Mouse (Mus musculus): ENCODE measurements around the gene Spint1. TPM values are rescaled to one million over a fixed set of nuclear protein-coding genes. Genes with fewer than 3 reads are reported as not detected.
A peak's percentile ranks its signal among the peaks of the same experiment; 100 is the strongest.

Spint1 gene
- total RNA-seq, 2 experiments from 2014 or later = not detected

- peak; percentile 97 for DNase-seq
- Histone ChIP-seq H3K4me3 (peak within 1 kb of the TSS; percentile 76), H3K27ac (peak within 1 kb of the TSS; percentile 94)
- intact Hi-C loops (cut with DNase I) = no loop called here
- TF ChIP-seq CTCF (IDR thresholded peaks at IDR 0.05) = no peak
These were observed 28.6 kb upstream of the Spint1 start, which contains the start of the genes Zfyve19 and Dnajc17 for GRCm38 (mm10) chr2:119208344-119209175. TSS of gene Zfyve19 (plus strand) at chr2:119208617. TSS of gene Dnajc17 (minus strand) at chr2:119208795.

GRCm38 (mm10) chr2:119209176-119209507 lies 28.0 kb upstream of the Spint1 start:
- H3K27ac ChIP-seq = peak overlapping the region; percentile 94
- TF ChIP-seq CTCF (IDR thresholded peaks at IDR 0.05) = no peak
- DNase-seq = no peak
- H3K4me3 ChIP-seq = peak overlapping the region; percentile 76
- intact Hi-C loops (cut with DNase I) = no loop called here

GRCm38 (mm10) chr2:119229775-119230704 lies 7.1 kb upstream of the Spint1 start, which contains the start of gene Ppp1r14d:
TSS of gene Ppp1r14d (minus strand) at chr2:119229906.
- DNase-seq = no peak
- TF ChIP-seq CTCF (IDR thresholded peaks at IDR 0.05) = no peak
- intact Hi-C loops (cut with DNase I) = no loop called here

GRCm38 (mm10) chr2:119236682-119237209 lies 416 bp upstream of the Spint1 start:
- intact Hi-C loops (cut with DNase I) = no loop called here
- no peak for TF ChIP-seq CTCF (IDR thresholded peaks at IDR 0.05)
- Histone ChIP-seq H3K27ac (no peak overlapping the region), H3K4me3 (peak overlapping the region; percentile 67)
- DNase-seq = no peak

More at GRCm38 (mm10) chr2:119229775-119230704, 7.1 kb upstream of the Spint1 start, which contains the start of gene Ppp1r14d:
- H3K4me3 ChIP-seq = no peak within 1 kb of the TSS
- H3K27ac ChIP-seq = no peak within 1 kb of the TSS

- no peak overlapping the region for H3K27ac ChIP-seq
- no peak for TF ChIP-seq CTCF (IDR thresholded peaks at IDR 0.05)
- DNase-seq = no peak
- peak overlapping the region; percentile 67 for H3K4me3 ChIP-seq
- intact Hi-C loops (cut with DNase I) = no loop called here
These were observed 684 bp downstream of the Spint1 start for GRCm38 (mm10) chr2:119237871-119238220.

GRCm38 (mm10) chr2:119238671-119239070 lies 1.5 kb downstream of the Spint1 start:
- no peak for DNase-seq
- H3K4me3 ChIP-seq = no peak overlapping the region

GRCm38 (mm10) chr2:119240075-119240818 lies 3.1 kb downstream of the Spint1 start:
- Histone ChIP-seq H3K4me3 (no peak overlapping the region), H3K27ac (no peak overlapping the region)
- no peak for DNase-seq
- intact Hi-C loops (cut with DNase I) = no loop called here
- no peak for TF ChIP-seq CTCF (IDR thresholded peaks at IDR 0.05)

More at GRCm38 (mm10) chr2:119238671-119239070, 1.5 kb downstream of the Spint1 start:
- TF ChIP-seq CTCF (IDR thresholded peaks at IDR 0.05) = no peak
- no peak overlapping the region for H3K27ac ChIP-seq
- intact Hi-C loops (cut with DNase I) = no loop called here

GRCm38 (mm10) chr2:119240819-119241186 lies 3.6 kb downstream of the Spint1 start:
- intact Hi-C loops (cut with DNase I) = no loop called here
- no peak for TF ChIP-seq CTCF (IDR thresholded peaks at IDR 0.05)

GRCm38 (mm10) chr2:119242548-119242947 lies 5.4 kb downstream of the Spint1 start:
- H3K4me3 ChIP-seq = no peak overlapping the region
- H3K27ac ChIP-seq = no peak overlapping the region
- no peak for TF ChIP-seq CTCF (IDR thresholded peaks at IDR 0.05)
- intact Hi-C loops (cut with DNase I) = no loop called here
- DNase-seq = no peak

More at GRCm38 (mm10) chr2:119240819-119241186, 3.6 kb downstream of the Spint1 start:
- Histone ChIP-seq H3K4me3 (no peak overlapping the region), H3K27ac (no peak overlapping the region)
- DNase-seq = no peak

- Histone ChIP-seq H3K27ac (no peak overlapping the region), H3K4me3 (no peak overlapping the region)
- DNase-seq = no peak
- TF ChIP-seq CTCF (IDR thresholded peaks at IDR 0.05) = no peak
- intact Hi-C loops (cut with DNase I) = no loop called here
These were observed 8.1 kb downstream of the Spint1 start for GRCm38 (mm10) chr2:119245246-119245645.

- Histone ChIP-seq H3K4me3 (no peak overlapping the region), H3K27ac (no peak overlapping the region)
- intact Hi-C loops (cut with DNase I) = no loop called here
- TF ChIP-seq CTCF (IDR thresholded peaks at IDR 0.05) = no peak
- DNase-seq = no peak
These were observed 10.7 kb downstream of the Spint1 start for GRCm38 (mm10) chr2:119247904-119248303.

- no peak for DNase-seq
- Histone ChIP-seq H3K27ac (no peak overlapping the region), H3K4me3 (no peak overlapping the region)
- intact Hi-C loops (cut with DNase I) = loop anchor here (5.0 kb wide), 1 partner anchor 183 kb away; no protein-coding TSS in a partner anchor
- no peak for TF ChIP-seq CTCF (IDR thresholded peaks at IDR 0.05)
These were observed 12.5 kb downstream of the Spint1 start for GRCm38 (mm10) chr2:119249592-119250061.

Measured in gastrocnemius, adult 2 months (tissue).